Mouse (Mus musculus) CH12.LX (cell line): ENCODE measurements around the gene Tsnaxip1. TPM values are rescaled to one million over a fixed set of nuclear protein-coding genes. Genes with fewer than 3 reads are reported as not detected.

ENCODE experiments used
- DNase-seq: peaks from one replicate; pipeline ENCODE4 v3.0.0-alpha.2; 2013; ENCODE audit errors: extremely low read depth
- H3K27ac ChIP-seq: 2 replicates; pipeline ENCODE4 v1.5.1; 2012; ENCODE audit warnings: low read depth, mild to moderate bottlenecking, control low read depth, moderate library complexity; ENCODE audit not compliant: insufficient read depth
- H3K27me3 ChIP-seq: replicated peaks from 2 replicates; pipeline ENCODE3; 2012; ENCODE audit warnings: inconsistent platforms
- H3K36me3 ChIP-seq, 2 experiments: replicated peaks in 1 of 2; 2 replicates each; pipeline versions ENCODE3 to v1.6.1; 2012; ENCODE audit warnings: inconsistent platforms in 1 of 2, low read length in 1 of 2, mild to moderate bottlenecking in 1 of 2, mixed read lengths in 1 of 2, moderate library complexity in 1 of 2; ENCODE audit not compliant: control insufficient read depth in 1 of 2, insufficient read depth in 1 of 2
- H3K4me1 ChIP-seq, 2 experiments: 2 replicates each; pipeline ENCODE4 v1.6.1; 2012; ENCODE audit warnings: inconsistent platforms in 1 of 2, moderate library complexity in 1 of 2; ENCODE audit not compliant: insufficient read depth in 2 of 2, control insufficient read depth in 1 of 2
- H3K4me2 ChIP-seq: 2 replicates; pipeline ENCODE4 v1.6.1; 2012; ENCODE audit warnings: low read depth, mild to moderate bottlenecking, control low read depth; ENCODE audit not compliant: poor library complexity, insufficient read depth, severe bottlenecking
- H3K4me3 ChIP-seq, 3 experiments: fragments of 150-350 bp in 1 of 3; sonication (generic) in 1 of 3; replicated peaks in 1 of 3; 2 replicates each; pipeline versions ENCODE3 to v1.5.1; 2011 to 2012; ENCODE audit warnings: low read depth in 2 of 3, low read length in 2 of 3, mild to moderate bottlenecking in 2 of 3, moderate library complexity in 2 of 3, control low read depth in 1 of 3, improper control_type of control experiment in 1 of 3, inconsistent platforms in 1 of 3, mixed read lengths in 1 of 3; ENCODE audit not compliant: poor library complexity in 1 of 3
- H3K79me2 ChIP-seq: replicated peaks from 2 replicates; pipeline ENCODE4 v1.6.1; 2012; ENCODE audit warnings: mild to moderate bottlenecking, moderate library complexity; ENCODE audit not compliant: control insufficient read depth, poor library complexity, insufficient read depth, severe bottlenecking; ENCODE audit errors: extremely low read depth
- H3K9ac ChIP-seq: 2 replicates; pipeline ENCODE4 v1.6.1; 2012; ENCODE audit warnings: low read depth, mild to moderate bottlenecking, control low read depth, moderate library complexity; ENCODE audit not compliant: insufficient read depth
- H3K9me3 ChIP-seq: replicated peaks from 2 replicates; pipeline ENCODE3; 2012; ENCODE audit warnings: low read length, inconsistent platforms, mixed read lengths
- CHD1 ChIP-seq: IDR thresholded peaks from 2 replicates; pipeline ENCODE4 v1.6.1; 2012; ENCODE audit warnings: low read depth, low read length, improper control_type of control experiment, inconsistent platforms
- CTCF ChIP-seq, 2 experiments: IDR thresholded peaks in 1 of 2; conservative IDR thresholded peaks in 1 of 2; 2 replicates each; pipeline ENCODE4 v1.5.1; 2011 to 2012; ENCODE audit warnings: low read depth in 2 of 2, low read length in 2 of 2, improper control_type of control experiment in 1 of 2, inconsistent platforms in 1 of 2, mild to moderate bottlenecking in 1 of 2, moderate library complexity in 1 of 2
- EP300 ChIP-seq: IDR thresholded peaks from 2 replicates; pipeline ENCODE4 v1.6.1; 2011; ENCODE audit warnings: low read length, improper control_type of control experiment
- ETS1 ChIP-seq: conservative IDR thresholded peaks from 2 replicates; pipeline ENCODE4 v1.6.1; 2012; ENCODE audit warnings: low read depth, mild to moderate bottlenecking, inconsistent platforms, low read length, improper control_type of control experiment, moderate library complexity
- GABPA ChIP-seq: IDR thresholded peaks from 2 replicates; pipeline ENCODE4 v1.6.1; 2012; ENCODE audit warnings: low read depth, low read length, improper control_type of control experiment, inconsistent platforms; ENCODE audit not compliant: insufficient replicate concordance
- IRF4 ChIP-seq: IDR thresholded peaks from 2 replicates; pipeline ENCODE4 v1.6.1; 2014; ENCODE audit warnings: low read depth, mild to moderate bottlenecking, inconsistent platforms, low read length, improper control_type of control experiment
- JUN ChIP-seq: IDR thresholded peaks from 2 replicates; pipeline ENCODE4 v1.6.1; 2011; ENCODE audit warnings: low read depth, mild to moderate bottlenecking, low read length, improper control_type of control experiment, moderate library complexity; ENCODE audit not compliant: insufficient read depth
- KAT2A ChIP-seq: IDR thresholded peaks from 2 replicates; pipeline ENCODE4 v1.6.1; 2012; ENCODE audit warnings: low read length, improper control_type of control experiment, inconsistent platforms; ENCODE audit not compliant: insufficient replicate concordance
- MAX ChIP-seq: IDR thresholded peaks from 2 replicates; pipeline ENCODE4 v1.6.1; 2011; ENCODE audit warnings: low read length, improper control_type of control experiment
- MEF2A ChIP-seq: IDR thresholded peaks from 2 replicates; pipeline ENCODE4 v1.6.1; 2014; ENCODE audit warnings: low read depth, mild to moderate bottlenecking, inconsistent platforms, low read length, improper control_type of control experiment, borderline replicate concordance
- MXI1 ChIP-seq: IDR thresholded peaks from 2 replicates; pipeline ENCODE4 v1.6.1; 2011; ENCODE audit warnings: mild to moderate bottlenecking, low read depth, low read length, improper control_type of control experiment
- MYC ChIP-seq: IDR thresholded peaks from 2 replicates; pipeline ENCODE4 v1.6.1; 2011; ENCODE audit warnings: low read depth, mild to moderate bottlenecking, improper control_type of control experiment, low read length
- NELFE ChIP-seq: IDR thresholded peaks from 2 replicates; pipeline ENCODE4 v1.6.1; 2011; ENCODE audit warnings: low read depth, low read length, improper control_type of control experiment
- POLR2AphosphoS2 ChIP-seq: IDR thresholded peaks from 2 replicates; pipeline ENCODE4 v1.6.1; 2011; ENCODE audit warnings: low read depth, low read length, improper control_type of control experiment
- RAD21 ChIP-seq: IDR thresholded peaks from 2 replicates; pipeline ENCODE4 v1.6.1; 2011; ENCODE audit warnings: low read depth, mild to moderate bottlenecking, low read length, improper control_type of control experiment, moderate library complexity
- RCOR1 ChIP-seq: conservative IDR thresholded peaks from 2 replicates; pipeline ENCODE4 v1.6.1; 2012; ENCODE audit warnings: low read depth, mild to moderate bottlenecking, inconsistent platforms, low read length, improper control_type of control experiment
- SIN3A ChIP-seq: IDR thresholded peaks from 2 replicates; pipeline ENCODE4 v1.6.1; 2012; ENCODE audit warnings: low read length, improper control_type of control experiment, inconsistent platforms
- SMC3 ChIP-seq: IDR thresholded peaks from 2 replicates; pipeline ENCODE4 v1.6.1; 2011; ENCODE audit warnings: low read depth, low read length, improper control_type of control experiment
- UBTF ChIP-seq: IDR thresholded peaks from 2 replicates; pipeline ENCODE4 v1.6.1; 2012; ENCODE audit warnings: low read depth, mild to moderate bottlenecking, inconsistent platforms, low read length, improper control_type of control experiment, moderate library complexity
- USF1 ChIP-seq: IDR thresholded peaks from 2 replicates; pipeline ENCODE4 v1.6.1; 2014; ENCODE audit warnings: low read depth, mild to moderate bottlenecking, inconsistent platforms, low read length, improper control_type of control experiment
- ZC3H11A ChIP-seq: IDR thresholded peaks from 2 replicates; pipeline ENCODE4 v1.6.1; 2012; ENCODE audit warnings: low read depth, mild to moderate bottlenecking, inconsistent platforms, low read length, improper control_type of control experiment
- ZNF384 ChIP-seq: IDR thresholded peaks from 2 replicates; pipeline ENCODE4 v1.6.1; 2012; ENCODE audit warnings: low read depth, low read length, improper control_type of control experiment, inconsistent platforms
- dilution Hi-C: fragments of 300-500 bp; cut with MboI; formaldehyde crosslinking; loops from 2 replicates; pipeline ENCODE4 v1.14.3; 2020; ENCODE audit warnings: low sequenced_read_pairs; ENCODE audit not compliant: extremely low pct_unique_long_range_greater_than_20kb, extremely low pct_ligation_motif_present
- in situ Hi-C: fragments of 300-500 bp; cut with MboI; formaldehyde crosslinking; loops from 3 replicates; pipeline ENCODE4 v1.14.3; 2019; ENCODE audit warnings: low sequenced_read_pairs, low pct_ligation_motif_present, low pct_unique_long_range_greater_than_20kb, mixed read lengths
- polyA plus RNA-seq: library from polyadenylated mRNA; unstranded; fragments of >175 nt; gene quantifications from 2 replicates; pipeline ENCODE4 v1.2.1, GENCODE M21; 2012; ENCODE audit warnings: low read depth; ENCODE audit not compliant: insufficient read length
- total RNA-seq, 2 experiments: library from RNA; depleted of rRNA; stranded (reverse); fragments of 300-350 nt in 1 of 2; fragments of >200 nt in 1 of 2; gene quantifications; 2 replicates each; pipeline ENCODE4 v1.2.3; 2012 to 2014

Tsnaxip1 gene
- total and polyA plus RNA-seq, 3 experiments, result 0.13 to 0.50 (median 0.13) TPM

GRCm38 (mm10) chr8:105892432-105892831 is 64.9 kb downstream of the Tsnaxip1 start:
- dilution Hi-C loops (no loop called here), in situ Hi-C loops (loop anchor here (5.0 kb wide), 1 partner anchor 45 kb away; the partner anchor contains the start of gene Psmb10)
- peak; percentile 29 for DNase-seq

GRCm38 (mm10) chr8:105893339-105893738 is 65.8 kb downstream of the Tsnaxip1 start, which contains the start of gene Nrn1l:
Gene Nrn1l, plus strand, starts transcription at chr8:105893567.
- DNase-seq, result peak; percentile 36
- no peaks in the 10 kb centered on the region for H3K4me1 ChIP-seq
- H3K4me3 ChIP-seq, result no peak within 1 kb of the TSS
- dilution Hi-C loops (no loop called here), in situ Hi-C loops (loop anchor here (5.0 kb wide), 1 partner anchor 44 kb away; the partner anchor contains the start of gene Psmb10)
- no peak within 1 kb of the TSS for H3K9ac ChIP-seq
- H3K36me3 ChIP-seq, result peaks cover 53 to 78% of the 10 kb centered on the region in 2 experiments
- no peaks in the 10 kb centered on the region for H3K79me2 ChIP-seq
- no peak within 1 kb of the TSS for H3K4me2 ChIP-seq
- no peaks in the 10 kb centered on the region for H3K9me3 ChIP-seq
- H3K27ac ChIP-seq, result no peak within 1 kb of the TSS
- no peak for TF ChIP-seq POLR2AphosphoS2
- no peak for TF ChIP-seq MEF2A
- TF ChIP-seq NELFE, result no peak
- TF ChIP-seq MYC, result no peak
- no peak for TF ChIP-seq CHD1
- TF ChIP-seq USF1, result no peak
- TF ChIP-seq IRF4, result no peak
- no peak for TF ChIP-seq GABPA
- no peak for TF ChIP-seq MXI1
- TF ChIP-seq UBTF, result no peak
- TF ChIP-seq ZC3H11A, result no peak
- no peak for TF ChIP-seq SIN3A
- no peak for TF ChIP-seq MAX
- TF ChIP-seq ZNF384, result no peak
- H3K27me3 ChIP-seq, result no peaks in the 10 kb centered on the region

More at GRCm38 (mm10) chr8:105892432-105892831, 64.9 kb downstream of the Tsnaxip1 start:
- Histone ChIP-seq H3K9me3 (no peaks in the 10 kb centered on the region), H3K27ac (no peak overlapping the region), H3K27me3 (no peaks in the 10 kb centered on the region), H3K4me1 (no peaks in the 10 kb centered on the region), H3K79me2 (no peaks in the 10 kb centered on the region), H3K36me3 (peaks cover 62 to 87% of the 10 kb centered on the region in 2 experiments), H3K9ac (no peak overlapping the region), H3K4me2 (no peak overlapping the region), H3K4me3 (no peak overlapping the region)
- TF ChIP-seq RCOR1, result no peak
- TF ChIP-seq MEF2A, result no peak
- no peak for TF ChIP-seq UBTF
- TF ChIP-seq MXI1, result no peak
- TF ChIP-seq ETS1, result no peak
- TF ChIP-seq SIN3A, result no peak
- no peak for TF ChIP-seq KAT2A
- TF ChIP-seq MAX, result no peak
- no peak for TF ChIP-seq MYC
- TF ChIP-seq JUN, result no peak
- peak; percentile 34 to 63; a peak in 3 of 4 replicates for TF ChIP-seq CTCF (conservative IDR thresholded peaks at IDR 0.05 in 1 of 2, IDR thresholded peaks at IDR 0.05 in 1 of 2; ENCODE audit: low read depth in 2 of 2, low read length in 2 of 2)
- TF ChIP-seq SMC3, result peak; percentile 59
- TF ChIP-seq NELFE, result no peak
- TF ChIP-seq POLR2AphosphoS2, result no peak
- no peak for TF ChIP-seq EP300
- TF ChIP-seq RAD21, result peak; percentile 41
